Mouse (Mus musculus) testis, adult 2 months (tissue): Measurements from ENCODE around the gene Slc16a13. TPM values are rescaled to one million over a fixed set of nuclear protein-coding genes. Genes with fewer than 3 reads are reported as not detected.

Source experiments
- H3K27ac ChIP-seq: fragments of 200-500 bp; 2 replicates; pipeline ENCODE4 v1.5.1; 2012; ENCODE audit warnings: low read depth, low read length; ENCODE audit not compliant: control insufficient read depth, insufficient read depth
- H3K27me3 ChIP-seq: fragments of 200-500 bp; 2 replicates; pipeline ENCODE4 v1.6.1; 2012; ENCODE audit warnings: mild to moderate bottlenecking, low read length, moderate library complexity; ENCODE audit not compliant: control insufficient read depth, insufficient read depth
- H3K36me3 ChIP-seq: fragments of 200-500 bp; 2 replicates; pipeline ENCODE4 v1.6.1; 2012; ENCODE audit warnings: mild to moderate bottlenecking, low read length; ENCODE audit not compliant: control insufficient read depth, insufficient read depth
- H3K4me1 ChIP-seq: fragments of 200-500 bp; 2 replicates; pipeline ENCODE4 v1.6.1; 2012; ENCODE audit warnings: low read length; ENCODE audit not compliant: control insufficient read depth, insufficient read depth
- H3K4me3 ChIP-seq: fragments of 200-500 bp; 2 replicates; pipeline ENCODE4 v1.5.1; 2012; ENCODE audit warnings: low read depth, mild to moderate bottlenecking, low read length, moderate library complexity, mixed read lengths; ENCODE audit not compliant: control insufficient read depth
- CTCF ChIP-seq: fragments of 200-500 bp; IDR thresholded peaks from 2 replicates; pipeline ENCODE4 v1.5.1; 2012; ENCODE audit warnings: low read depth, mild to moderate bottlenecking, inconsistent platforms, low read length, moderate library complexity; ENCODE audit not compliant: control insufficient read depth, insufficient read depth, insufficient replicate concordance
- POLR2A ChIP-seq: fragments of 200-500 bp; IDR thresholded peaks from 2 replicates; pipeline ENCODE4 v1.6.1; 2012; ENCODE audit warnings: low read depth, mild to moderate bottlenecking, inconsistent platforms, low read length, moderate library complexity; ENCODE audit not compliant: control insufficient read depth
- polyA plus RNA-seq: library from polyadenylated mRNA; depleted of rRNA; stranded (reverse); fragments of >200 nt; gene quantifications from 2 replicates; pipeline ENCODE4 v1.2.3, GENCODE M21; 2012

Gene Slc16a13
- polyA plus RNA-seq, 1 experiment, result 3.3 TPM

DNA sequence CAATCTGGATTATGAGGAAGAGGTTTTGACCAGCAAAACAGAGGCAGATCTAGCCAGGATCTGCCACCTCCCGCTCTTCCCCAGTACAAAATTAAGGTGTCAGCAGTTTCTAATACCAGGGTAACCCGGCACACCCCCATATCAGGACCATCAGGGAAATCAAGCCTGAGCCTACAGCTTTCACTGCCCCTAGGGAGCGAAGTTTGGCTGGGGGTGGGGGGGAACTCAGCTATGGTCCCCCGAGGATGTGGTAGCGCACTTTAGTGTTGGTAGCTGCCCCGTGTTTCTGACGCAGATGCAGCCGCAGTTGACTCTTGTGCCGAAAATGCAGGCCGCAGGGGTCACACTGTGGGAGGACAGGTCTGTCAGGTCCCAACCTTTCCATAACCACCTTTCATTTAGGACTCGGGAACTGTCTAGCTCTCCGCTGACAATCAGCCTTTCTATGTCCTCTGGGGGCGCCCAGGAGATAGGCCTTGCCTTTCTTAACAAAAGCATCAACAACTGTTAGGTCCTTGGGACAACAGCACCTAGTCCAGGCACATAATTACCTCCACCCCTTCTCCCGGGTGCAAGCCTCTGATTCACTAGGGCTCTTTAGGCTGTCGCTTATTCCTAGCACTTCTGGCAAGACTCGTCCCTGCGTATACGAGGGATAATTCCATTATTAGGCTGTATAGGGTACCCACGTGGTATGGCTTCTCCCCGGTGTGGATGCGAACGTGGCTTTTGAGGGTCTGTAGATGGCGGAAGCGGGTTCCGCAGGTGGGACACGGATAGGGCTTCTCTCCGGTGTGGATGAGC lies 5.1 kb upstream of the Slc16a13 start:
- no peaks in the 10 kb centered on the region; the same call in none of the 2 replicates for H3K27me3 ChIP-seq
- peaks cover 29% of the 10 kb centered on the region for H3K4me1 ChIP-seq
- no peak overlapping the region; the same call in 1 of the 2 replicates for H3K4me3 ChIP-seq

DNA sequence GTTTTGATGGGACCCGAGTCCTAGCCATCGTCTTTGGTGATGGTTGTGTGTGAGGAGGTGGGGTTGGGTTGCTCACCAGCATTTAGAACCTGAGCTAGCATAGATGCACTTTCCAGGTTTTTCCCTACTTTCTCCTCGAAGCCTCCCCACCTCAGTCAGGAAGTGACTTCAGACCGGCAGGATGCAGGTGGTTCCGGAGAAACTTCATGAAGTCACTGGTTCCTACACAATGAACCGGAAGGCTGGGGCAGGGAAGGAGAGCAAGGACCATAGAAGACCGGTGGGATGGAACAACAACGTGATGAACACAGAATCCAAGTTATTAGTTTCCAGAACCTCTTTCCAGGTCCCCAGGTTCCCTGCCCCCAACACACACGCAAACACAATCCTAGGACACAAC lies 2.9 kb upstream of the Slc16a13 start:
- H3K27me3 ChIP-seq, result no peaks in the 10 kb centered on the region; the same call in none of the 2 replicates
- TF ChIP-seq POLR2A, result no peak
- TF ChIP-seq CTCF, result no peak
- H3K4me3 ChIP-seq, result no peak overlapping the region
- H3K27ac ChIP-seq, result no peak overlapping the region
- H3K4me1 ChIP-seq, result peaks cover 23% of the 10 kb centered on the region
- H3K36me3 ChIP-seq, result no peaks in the 10 kb centered on the region

More for the DNA sequence above, 5.1 kb upstream of the Slc16a13 start:
- Histone ChIP-seq H3K27ac (no peak overlapping the region), H3K36me3 (no peaks in the 10 kb centered on the region)
- no peak for TF ChIP-seq POLR2A
- no peak for TF ChIP-seq CTCF

DNA sequence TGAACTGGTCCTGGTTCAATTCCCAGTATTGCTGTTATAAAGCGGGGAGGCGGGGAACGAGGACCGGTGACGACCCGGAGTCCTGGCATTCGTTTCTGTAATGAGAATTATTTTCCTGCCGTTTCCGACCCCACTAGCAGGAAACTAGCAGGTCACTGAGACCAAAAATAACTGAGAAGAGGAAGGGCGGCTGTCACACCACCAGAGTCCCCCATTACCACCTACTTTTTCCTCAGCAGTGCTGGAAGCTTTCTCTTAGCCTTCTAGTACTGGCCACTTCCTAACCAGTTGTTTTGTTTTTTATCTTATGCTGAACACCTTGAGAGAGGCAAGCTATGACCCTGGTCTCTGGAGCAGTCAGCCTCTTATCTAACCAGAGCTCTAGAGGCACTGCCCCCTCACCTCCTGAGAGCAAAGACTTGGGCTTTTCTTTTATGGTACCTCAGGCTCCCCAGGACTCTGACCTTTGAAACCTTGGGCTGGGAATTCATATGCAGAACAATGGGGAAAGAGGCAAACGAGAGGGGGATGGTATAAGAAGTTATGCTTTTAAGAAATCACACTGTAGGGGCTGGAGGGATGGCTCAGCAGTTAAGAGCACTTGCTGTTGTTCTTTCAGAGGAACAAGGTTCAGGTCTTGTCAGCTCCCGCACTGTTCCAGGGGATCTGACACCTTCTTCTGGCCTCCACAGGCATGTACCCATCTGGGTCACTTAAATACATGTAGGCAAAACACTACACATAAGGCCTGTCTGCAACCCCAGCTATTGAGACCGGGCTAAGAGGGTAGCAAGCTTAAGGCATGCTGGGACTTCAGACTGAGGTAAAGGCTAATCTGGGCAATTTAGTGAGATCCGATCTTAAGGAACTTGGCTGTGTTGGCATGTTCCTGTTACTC lies 988 bp upstream of the Slc16a13 start:
- peak overlapping the region; percentile 82 for H3K4me3 ChIP-seq
- H3K27me3 ChIP-seq, result no peaks in the 10 kb centered on the region; the same call in none of the 2 replicates
- H3K36me3 ChIP-seq, result no peaks in the 10 kb centered on the region
- TF ChIP-seq POLR2A, result no peak
- no peak for TF ChIP-seq CTCF
- H3K4me1 ChIP-seq, result peaks cover 18% of the 10 kb centered on the region
- peak overlapping the region; percentile 19 for H3K27ac ChIP-seq

DNA sequence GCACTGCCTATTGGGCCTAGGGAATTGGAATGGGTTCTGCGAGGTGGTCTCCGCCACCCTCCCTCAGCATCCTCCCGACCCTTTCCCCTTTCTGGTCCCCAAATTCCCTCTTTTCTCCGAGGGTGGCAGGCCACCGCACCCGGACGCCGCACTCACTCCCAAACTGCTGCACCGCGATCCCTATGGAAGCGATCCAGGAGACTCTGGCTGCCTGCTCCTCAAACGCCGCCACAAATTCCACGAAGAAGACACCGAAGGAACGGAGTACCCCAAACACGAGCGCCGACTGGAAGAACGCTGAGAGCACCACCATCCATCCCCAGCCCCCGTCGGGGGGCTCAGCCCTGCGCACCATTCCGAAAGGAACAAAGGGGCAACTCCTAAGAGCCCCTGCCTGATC lies 541 bp downstream of the Slc16a13 start:
- H3K27ac ChIP-seq, result peak overlapping the region; percentile 84
- no peak for TF ChIP-seq CTCF
- no peak for TF ChIP-seq POLR2A
- H3K4me3 ChIP-seq, result peak overlapping the region; percentile 82
- peaks cover 23% of the 10 kb centered on the region for H3K4me1 ChIP-seq
- H3K27me3 ChIP-seq, result no peaks in the 10 kb centered on the region; the same call in none of the 2 replicates
- H3K36me3 ChIP-seq, result no peaks in the 10 kb centered on the region

DNA sequence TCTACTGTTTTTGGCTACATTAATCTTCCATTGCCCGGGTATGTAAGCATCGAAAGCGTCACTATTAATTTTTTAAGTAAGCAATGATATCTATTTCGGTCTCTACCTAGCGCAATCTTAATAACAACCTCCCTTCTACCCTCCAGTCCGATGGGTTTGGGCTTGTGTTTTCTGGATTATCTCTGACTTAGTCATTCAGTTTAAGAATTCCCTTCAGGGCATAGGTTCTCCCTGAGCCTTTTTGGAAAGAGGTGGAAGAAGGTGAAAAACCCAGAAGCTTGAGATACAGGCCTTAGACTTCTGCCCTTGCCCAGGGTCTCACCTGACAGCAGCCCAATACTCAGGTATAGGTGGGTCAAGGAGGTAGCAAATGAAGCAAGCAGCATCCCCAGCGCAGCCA lies 991 bp downstream of the Slc16a13 start:
- Histone ChIP-seq H3K27me3 (no peaks in the 10 kb centered on the region; the same call in none of the 2 replicates), H3K4me1 (peaks cover 27% of the 10 kb centered on the region), H3K4me3 (peak overlapping the region; percentile 82), H3K27ac (no peak overlapping the region), H3K36me3 (no peaks in the 10 kb centered on the region)
- TF ChIP-seq CTCF (no peak), POLR2A (no peak)

DNA sequence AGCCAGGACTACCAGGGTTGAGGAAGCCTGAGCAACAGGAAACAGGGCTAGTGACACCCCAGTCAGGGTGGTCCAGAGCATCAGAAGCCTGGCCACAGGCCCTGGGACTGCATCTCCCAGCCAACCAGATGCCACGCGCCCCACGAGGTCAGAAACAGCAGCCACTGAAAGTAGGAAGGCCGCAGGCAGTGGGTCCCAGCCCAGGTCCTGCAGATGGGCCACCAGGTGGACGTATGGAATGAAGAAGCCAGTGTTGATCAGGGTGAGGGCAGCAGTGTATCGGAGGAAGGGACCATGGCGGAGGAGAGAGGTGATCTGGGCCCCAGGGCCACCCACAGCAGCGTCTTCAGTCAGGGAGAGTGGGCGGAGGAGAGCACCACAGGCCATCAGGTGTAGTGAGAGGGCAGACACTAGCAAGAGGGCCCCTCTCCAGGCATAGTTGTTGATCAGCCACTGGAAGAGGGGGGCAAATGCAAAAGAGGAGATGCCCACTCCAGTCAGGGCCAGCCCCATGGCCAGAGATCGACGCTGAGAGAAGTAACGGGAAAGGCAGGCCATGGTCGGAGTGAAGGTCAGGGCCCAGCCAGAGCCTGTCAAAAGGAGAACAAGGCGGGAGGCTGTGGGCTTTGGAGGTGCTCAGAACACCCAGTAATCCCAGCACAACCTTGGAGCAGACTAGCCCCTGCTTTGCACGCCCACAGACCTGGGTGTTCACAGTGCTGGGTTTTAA lies 2.0 kb downstream of the Slc16a13 start:
- no peak overlapping the region for H3K27ac ChIP-seq

DNA sequence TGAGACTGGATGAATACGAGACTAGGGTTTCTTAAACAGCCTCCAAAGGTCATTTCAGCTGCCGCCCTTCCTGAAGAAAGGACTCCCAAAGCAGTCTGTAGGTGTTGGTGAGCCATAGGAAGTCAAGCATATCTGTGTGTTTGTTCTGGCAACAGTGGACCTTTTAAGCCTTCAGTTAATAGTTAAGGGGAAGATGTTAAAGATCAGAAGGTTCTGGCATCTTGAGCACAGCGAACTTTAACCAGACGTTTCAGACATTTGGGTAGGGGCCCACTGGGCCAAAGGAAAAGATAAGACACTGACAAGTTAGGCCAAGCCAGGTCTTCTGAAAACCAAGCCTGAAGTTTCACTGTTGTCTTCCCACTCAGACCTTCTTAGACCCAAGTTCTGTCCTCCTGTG lies 2.8 kb downstream of the Slc16a13 start:
- no peaks in the 10 kb centered on the region; the same call in none of the 2 replicates for H3K27me3 ChIP-seq

More for the DNA sequence above, 2.0 kb downstream of the Slc16a13 start:
- H3K4me3 ChIP-seq, result no peak overlapping the region
- no peaks in the 10 kb centered on the region for H3K36me3 ChIP-seq
- no peak for TF ChIP-seq CTCF
- TF ChIP-seq POLR2A, result no peak
- H3K4me1 ChIP-seq, result peaks cover 34% of the 10 kb centered on the region
- no peaks in the 10 kb centered on the region; the same call in none of the 2 replicates for H3K27me3 ChIP-seq

More for the DNA sequence above, 2.8 kb downstream of the Slc16a13 start:
- TF ChIP-seq POLR2A (no peak), CTCF (no peak)
- no peak overlapping the region for H3K4me3 ChIP-seq
- no peaks in the 10 kb centered on the region for H3K36me3 ChIP-seq
- H3K27ac ChIP-seq, result no peak overlapping the region
- peaks cover 36% of the 10 kb centered on the region for H3K4me1 ChIP-seq
